Mouse (Mus musculus) lung, postnatal 4 days (tissue): Measurements from ENCODE around the gene Asap2.

ENCODE experiments used
- DNase-seq, 2 experiments: peaks; one replicate each; pipeline ENCODE4 v3.0.0; 2021

Gene Asap2

DNA sequence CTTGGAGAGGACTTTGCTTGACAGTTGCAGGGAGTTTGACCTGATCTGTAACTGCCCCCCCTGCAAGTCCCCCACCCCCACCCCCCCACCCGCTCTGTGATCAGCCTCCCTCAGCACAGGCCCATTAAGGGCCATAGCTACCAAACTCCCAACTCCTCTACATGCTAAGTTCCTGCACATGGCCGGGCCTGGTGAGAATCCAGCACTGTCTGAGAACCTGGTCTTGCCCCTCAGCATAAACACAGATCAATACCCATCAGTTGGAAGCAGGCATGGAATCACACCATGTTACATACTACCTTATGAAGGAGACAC lies 276.5 kb downstream of the Asap2 start:
- DNase-seq = no peak

DNA sequence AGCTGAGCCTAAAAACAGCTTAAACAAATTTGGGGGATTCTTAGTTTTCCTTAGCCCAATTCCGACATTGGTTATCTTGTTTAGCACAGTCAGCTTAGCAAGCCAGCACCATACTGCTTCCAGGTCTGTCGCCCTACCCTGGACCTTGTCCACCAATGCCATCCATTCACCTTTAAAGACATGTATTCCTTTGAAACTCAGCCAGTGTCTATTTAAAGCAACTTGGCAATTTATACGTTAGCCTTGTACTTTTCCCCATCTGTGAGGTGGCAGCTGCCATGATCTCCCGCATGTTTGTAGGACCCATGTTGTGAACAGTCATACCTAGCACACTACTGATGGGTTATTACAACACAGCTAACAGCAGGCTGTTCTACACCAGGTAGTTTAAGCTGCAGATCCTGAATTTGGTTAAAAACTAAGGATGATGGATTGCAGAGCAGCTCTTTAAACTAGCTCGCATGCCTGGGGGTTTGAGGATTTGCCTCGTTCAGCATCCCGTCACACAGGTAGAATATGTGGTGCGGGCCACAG lies 277.9 kb downstream of the Asap2 start:
- DNase-seq = no peak

DNA sequence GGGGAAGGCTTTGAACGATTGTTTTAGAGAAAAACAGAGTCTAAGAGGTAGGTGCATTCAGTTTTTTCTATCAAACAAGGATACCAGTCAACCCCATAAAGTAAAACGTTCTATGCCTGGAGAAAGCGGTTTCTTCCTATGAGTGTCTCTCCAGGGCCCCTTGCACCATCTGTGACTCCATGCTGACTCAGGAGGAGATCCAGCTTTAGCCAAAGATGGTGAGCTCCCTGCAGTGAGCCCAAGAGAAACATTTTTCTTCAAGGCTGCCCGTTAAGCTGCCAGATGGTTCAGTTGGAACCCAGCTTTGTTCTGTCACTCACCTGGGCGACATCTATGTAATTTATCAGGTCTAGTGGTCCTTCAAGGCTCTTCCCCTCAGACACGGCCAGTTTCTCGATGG lies 284.2 kb downstream of the Asap2 start:
- DNase-seq = no peak

DNA sequence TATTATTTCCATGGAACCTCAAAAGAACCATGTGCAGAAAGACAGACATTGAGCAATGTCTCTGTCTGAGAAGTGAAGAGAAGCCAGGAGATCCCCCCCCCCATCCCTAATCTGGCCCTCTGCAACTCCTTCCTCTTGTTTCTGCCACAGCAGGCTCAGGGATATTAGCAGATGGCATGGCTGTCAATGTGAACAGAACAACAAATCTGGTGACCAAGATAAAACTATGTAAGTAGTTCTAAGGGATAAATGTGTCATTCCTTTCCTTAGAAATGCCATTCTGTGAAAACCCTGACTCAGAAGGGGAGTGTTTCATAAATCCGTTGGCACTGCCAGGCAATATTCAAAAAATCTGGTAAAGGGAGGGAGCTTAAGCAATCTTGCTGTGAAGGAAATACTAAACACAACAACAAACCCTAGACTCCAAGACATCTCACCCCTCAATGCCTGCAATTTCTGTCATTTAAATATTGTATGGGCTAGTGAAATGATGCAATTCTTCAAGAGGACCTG lies 287.1 kb downstream of the Asap2 start:
- DNase-seq = no peak

DNA sequence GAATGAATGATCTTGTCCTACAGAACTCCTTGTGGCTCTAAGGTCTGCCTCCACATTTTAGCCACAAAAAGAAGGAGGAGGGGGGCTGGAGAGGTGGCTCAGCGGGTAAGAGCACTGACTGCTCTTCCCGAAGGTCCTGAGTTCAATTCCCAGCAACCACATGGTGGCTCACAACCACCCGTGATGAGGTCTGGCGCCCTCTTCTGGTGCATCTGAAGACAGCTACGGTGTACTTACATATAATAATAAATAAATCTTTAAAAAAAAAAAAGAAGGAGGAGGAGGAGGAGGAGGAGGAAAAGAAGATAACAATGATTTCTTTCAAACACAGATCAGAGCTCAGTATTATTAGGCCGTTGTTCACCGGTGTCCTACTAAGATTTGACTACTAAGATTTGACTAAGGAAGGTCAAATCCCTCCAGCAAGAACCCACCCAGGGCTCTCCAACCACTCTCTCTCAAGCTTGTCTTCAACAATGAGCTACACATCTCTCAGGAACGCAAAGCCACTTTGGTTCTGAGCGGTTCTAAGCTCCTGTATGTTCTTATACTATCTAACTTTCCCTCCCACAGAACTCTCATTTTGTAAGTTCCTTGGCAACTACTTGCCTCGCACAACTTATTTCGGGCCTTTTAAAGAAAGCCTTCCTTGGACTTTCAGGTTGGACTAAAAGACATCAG lies 294.6 kb downstream of the Asap2 start, which contains the start of gene Cpsf3:
Cpsf3 (plus strand) TSS at position 631 of the 681 bp plus-strand sequence.
- no peak for DNase-seq

DNA sequence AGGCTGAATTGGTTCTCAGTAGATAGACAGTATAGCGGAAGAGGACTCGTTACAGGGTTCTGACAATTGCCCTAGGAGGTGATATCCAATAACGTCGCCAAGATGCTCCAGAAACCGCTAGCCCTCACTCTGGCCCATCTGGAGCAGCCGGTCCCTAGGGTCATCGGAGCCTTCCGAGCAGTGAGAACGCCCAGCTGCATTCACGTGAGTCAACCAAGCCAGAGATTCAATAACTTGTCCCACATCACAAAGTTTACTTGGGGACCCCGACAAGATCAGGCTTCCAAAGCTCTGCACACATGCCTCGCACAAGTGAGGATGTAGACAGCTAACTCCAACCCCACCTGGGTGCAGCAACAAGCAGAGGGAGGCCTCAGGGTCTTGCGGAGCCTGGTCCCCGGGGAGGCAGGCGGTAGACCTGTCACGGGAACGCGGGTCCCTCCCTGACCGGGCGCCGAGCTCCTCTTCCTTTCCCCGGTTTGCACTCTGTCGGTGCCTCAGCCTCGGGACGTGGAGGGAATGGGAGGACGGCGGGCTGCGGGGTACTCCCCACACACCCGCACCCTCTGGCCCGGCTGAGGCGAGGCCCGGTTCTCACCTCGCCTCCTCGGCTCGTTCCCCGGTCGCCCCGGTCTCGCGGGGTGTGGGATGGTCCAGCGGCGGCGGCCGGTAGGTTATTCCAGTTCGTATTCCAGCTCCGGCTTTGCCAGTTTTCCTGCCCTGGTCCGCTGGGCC lies 295.4 kb downstream of the Asap2 start:
- DNase-seq = no peak

DNA sequence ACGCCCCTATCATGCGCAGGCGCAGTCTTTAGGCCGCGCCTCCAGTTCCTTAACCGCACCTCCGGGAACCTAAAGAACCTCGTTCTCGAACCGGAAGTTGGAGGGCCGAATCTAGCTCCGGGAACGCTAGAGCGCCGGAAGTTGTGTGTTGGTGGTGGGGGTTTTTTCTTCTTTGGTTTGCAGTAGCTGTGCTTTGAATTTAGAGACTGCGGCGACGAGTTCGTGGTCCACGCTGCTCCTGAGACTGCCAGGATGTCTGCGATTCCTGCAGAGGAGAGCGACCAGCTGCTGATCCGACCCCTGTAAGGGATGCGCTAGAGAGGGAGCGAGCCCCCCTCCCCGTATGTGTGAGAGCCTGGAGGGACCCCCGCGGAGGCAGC lies 296.0 kb downstream of the Asap2 start, which contains the start of gene Itgb1bp1:
Itgb1bp1 (minus strand) TSS at position 42 of the 380 bp plus-strand sequence.
- DNase-seq = peak; percentile 99

DNA sequence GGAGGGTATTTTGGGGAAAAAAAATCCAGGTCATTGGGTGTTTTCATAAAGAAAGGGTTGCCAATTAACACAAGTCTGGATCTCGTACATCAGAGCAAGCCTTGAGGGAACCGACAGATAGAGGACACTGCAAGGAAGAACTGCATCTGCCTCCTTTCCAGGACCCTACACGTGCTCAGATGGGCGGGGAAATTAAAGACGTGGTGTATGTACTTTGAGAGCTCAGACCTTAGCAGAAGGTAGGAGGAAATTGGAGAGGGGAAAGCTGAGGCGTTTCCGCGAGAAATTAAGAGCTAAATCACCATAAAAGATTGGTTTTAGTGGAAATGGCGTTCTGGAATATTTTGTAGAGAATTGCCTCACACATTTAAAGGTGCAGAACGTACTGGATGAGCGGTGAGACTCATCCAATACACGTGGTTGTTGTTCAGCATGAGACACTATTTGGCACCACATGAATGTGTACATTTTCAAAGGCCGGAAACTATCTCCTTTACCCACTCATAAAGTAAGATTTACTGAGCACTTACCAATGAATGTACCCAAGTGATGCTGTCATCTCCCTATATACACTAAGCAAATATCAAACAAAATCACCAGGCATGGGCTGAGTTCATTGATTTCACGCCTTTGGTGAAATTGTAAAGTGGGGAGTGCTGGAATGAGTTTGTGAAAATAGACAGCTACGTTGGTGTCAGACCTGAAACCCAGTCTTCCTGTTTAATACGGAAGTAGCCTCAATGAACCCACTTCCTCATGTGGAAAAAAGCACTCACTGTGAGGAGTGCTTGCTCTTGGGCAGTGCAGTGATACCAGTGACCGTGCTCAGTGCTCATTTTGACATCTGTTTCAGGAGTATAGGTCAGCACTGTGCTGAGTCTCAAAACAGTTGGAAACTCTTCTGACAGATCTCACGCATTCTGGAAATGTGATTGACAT lies 296.7 kb downstream of the Asap2 start:
- peak in 1 of 2 experiments; percentile 16 for DNase-seq

DNA sequence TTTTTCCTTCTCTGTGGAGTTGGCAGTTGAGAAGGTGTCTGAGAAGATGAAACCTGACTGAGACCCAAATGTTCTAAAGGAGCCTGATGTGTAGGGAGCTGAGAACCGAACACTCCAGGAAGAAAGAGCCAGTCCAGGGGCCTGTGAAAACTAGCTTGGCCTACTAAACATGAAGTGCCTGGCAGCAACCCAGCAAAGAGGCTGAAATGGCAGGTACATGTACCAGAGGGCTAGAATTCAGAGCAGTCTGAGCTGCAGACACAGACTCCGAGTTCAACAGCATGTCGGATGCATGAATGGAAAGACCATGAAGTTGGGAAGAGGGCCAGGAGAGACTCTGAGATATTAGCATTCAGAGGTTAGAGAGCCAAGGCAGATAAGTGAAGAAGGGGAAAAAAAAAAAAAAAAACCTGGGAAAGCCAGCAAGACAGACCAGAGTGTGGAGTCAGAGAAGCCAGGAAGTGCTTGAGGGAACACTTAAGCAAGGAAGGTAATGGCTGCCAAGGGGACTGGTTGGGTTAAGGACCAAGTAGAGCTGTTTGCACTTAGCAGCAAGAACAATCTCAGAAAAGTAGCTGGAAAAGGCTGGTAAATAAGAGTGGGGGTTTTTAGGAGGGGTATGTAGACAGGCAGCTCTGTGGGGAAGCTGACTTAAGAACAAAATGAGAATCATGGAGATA lies 298.6 kb downstream of the Asap2 start:
- peak; percentile 42 to 56 for DNase-seq

DNA sequence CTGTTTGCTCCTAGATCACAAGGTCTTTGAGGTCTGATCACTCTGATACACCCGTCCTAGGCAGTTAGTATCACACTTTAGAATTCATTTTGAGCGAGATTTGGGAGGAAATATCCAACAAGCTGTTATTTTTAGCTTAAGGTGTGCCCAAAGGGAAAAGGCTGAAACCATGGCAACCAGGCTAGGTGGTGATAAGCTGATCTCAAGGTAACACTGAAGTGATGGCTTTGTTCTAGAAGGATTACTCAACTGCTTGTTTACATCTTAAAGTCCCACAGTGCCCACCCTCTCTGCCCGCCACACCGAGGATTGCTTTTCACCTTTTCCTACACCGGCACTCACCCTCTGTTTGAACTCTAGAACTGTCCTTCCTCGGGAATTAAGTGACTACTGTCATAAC lies 299.4 kb downstream of the Asap2 start:
- peak; percentile 28 to 54 for DNase-seq

DNA sequence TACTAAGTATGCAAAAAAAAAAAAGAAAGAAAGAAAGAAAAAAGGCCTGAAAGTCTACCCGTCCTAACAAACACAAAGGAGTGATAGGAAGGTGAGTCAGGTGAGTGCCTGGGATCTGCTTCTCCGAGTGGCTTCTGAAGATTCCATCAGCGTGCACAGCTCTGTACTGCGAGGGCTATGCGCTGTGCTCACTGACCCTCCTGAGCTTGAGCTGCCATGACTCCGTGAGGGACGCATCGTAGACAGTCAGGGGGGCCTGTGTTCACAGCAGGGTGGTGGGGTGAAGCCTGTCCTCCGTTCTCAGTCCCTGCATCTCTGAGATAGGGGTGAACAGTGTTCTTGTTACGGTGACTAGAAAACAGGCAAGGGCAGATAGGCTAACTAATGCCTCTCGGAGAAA lies 308.6 kb downstream of the Asap2 start:
- DNase-seq = no peak

DNA sequence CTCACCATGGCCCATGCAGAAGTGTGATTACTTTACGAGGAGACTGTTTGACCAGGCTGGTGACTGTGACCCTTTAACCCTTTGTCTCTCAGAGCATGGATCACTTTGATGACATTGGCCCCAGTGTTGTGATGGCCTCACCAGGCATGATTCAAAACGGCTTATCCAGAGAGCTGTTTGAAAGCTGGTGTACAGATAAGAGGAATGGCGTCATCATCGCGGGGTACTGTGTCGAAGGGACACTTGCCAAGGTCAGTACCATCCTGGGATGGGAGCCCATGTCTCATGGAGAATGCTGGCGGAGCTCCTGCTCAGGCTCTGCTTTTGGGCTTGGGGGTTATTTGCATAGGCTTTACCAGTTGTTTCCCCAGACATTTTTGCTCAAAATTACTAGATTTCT lies 311.1 kb downstream of the Asap2 start:
- no peak for DNase-seq

DNA sequence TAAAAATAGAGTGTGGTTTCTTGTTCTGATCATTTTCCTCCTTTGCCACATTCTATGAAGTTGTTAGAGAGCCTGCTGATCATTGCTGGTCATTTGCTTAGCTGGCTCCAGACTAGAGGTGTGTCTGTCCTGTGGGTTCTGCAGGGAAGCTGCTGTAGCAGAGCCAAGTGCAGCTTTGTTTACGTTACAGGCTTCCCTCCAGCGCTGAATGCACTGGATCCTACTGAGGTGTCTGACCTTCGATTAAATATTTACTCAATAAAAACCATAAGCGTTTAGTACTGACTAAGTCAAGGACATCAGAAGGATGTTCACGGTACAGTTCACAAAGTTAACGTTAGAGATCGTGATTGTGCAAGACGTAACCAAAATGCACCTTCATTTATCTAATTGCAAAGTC lies 311.7 kb downstream of the Asap2 start:
- DNase-seq = no peak

DNA sequence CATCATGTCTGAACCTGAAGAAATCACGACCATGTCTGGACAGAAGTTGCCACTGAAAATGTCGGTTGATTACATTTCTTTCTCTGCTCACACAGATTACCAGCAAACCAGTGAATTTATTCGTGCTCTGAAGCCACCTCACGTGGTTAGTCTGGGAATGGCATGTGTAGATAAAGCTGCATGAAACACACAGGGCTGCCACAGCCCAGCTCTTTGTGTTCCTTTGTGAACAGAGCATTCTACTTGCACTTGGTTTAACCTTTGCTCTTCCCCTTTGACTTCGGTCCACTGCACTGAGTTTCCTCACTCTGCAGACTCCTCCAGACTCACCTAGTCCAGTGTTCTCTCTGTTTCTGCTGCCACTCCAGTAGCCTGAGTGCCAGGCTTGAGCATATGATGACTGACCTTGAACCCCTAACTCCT lies 312.1 kb downstream of the Asap2 start:
- DNase-seq = no peak

DNA sequence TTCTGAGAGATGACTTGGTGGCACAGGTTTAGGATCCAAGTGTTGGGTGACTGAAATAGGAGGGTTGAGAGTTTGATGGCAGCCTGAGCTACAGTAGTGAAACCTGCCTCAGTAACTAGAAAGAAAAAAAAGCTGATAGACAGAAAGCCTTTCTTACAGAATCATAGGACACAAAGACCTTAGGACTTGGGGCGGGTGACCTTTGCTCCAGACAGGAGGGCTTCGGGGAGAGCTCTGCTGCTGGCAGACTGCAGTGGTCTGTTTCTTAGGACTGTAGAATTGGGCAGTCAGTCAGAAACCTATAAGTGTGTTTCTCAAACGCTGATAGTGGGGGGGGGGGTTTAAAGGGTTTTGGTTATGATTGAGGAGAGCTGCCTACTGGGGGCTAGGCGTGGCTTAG lies 315.5 kb downstream of the Asap2 start:
- DNase-seq = no peak

DNA sequence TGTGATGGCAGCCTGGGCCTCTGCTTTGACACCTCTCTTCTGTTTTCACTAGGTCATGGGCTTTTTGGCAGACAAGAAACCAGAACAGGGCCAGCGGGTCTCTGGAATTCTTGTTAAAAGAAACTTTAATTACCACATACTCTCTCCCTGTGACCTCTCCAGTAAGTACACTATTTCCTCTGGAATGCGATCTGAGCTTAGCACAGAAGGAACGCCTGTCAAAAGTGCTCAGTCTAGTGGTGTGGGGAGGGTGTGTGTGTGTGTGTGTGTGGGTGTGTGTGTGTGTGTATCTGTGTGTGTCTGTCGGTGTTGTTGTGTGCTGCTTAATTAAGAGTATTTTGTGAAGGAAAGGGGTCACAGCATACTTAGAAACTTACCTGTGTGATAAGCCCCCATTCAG lies 316.5 kb downstream of the Asap2 start:
- DNase-seq = no peak

DNA sequence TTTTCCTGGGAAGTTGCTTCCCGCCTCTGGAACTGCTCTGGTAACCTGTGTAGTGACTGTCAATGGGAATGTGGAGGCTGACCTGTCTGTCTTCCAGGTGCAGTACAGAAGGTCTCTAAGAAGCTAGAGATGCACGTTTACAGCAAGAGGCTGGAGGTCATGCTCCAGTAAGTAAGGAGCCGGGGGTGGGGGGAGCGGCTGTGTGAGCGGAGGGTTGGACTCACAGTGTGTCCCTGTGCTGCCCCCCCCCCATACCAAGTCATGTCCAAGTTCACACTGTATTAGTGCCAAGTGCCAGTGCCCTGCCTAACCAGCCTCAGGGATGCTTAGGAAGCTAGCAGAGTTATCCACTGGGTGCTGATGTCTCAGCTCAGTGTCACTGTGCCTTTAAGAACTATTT lies 321.9 kb downstream of the Asap2 start:
- no peak for DNase-seq

DNA sequence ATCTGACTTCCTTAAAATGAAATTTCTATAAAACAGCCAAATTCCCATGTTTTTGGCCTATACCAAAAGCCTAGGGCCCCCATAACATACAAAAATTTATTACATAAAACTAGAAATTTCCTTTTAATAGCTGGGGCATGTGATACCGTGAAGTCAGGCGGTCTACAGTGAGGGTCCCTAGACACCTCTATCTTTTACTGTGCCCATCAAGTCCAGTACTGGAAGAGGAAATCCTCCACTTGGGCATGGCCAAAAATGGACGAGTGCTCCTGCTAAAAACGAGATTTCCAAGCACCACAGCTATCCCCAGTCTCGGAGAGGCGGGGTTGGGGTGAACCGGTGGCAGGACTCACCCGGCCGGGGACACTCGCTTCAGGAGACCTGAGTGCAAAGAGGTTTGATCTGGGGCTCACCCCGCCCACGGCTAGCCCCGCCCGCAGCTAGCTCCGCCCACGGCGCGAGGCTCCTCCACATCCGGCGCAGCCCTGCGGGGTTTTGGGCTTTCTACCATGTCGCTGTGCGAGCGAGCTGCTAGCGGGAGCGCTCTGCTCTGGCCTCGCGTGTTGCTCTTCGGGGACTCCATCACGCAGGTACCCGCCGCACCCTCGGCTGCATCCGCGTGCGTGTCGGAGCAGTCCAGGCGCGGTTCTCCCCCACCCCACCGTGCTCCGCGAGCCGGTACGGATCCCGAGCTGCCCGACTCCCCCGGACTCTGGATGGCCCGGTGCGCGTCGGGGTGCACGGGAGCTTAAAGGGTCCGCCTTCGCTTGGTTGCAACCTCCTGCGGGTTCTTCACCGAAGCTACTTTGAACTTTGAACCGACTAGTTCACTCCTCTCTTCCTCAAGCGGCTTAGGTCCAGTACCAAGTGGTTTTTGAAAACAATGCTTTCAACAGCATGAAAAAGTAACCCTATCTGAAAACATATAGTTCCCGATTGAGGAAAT lies 325.9 kb downstream of the Asap2 start, which contains the start of gene Iah1:
Iah1 (plus strand) TSS at position 467 of the 946 bp plus-strand sequence.
- peak; percentile 90 for DNase-seq

DNA sequence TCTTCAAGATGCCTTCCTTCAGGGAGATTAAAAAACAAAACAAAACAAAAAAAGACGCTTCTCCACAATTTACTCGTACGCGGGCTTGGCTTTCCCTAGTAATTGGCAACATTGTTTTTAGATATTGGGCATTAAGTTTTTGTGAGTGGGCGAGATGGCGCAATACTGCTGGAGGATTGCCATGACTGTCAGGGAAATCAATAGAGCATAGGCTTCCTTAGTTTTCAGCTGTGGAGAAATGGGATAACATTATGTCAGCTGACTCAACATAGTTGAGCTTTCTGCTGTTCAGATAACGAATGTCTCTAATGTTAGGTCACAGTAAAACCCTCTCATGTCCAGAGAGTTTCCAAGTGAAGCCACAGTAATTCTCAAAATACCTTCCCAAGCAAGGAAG lies 326.6 kb downstream of the Asap2 start:
- peak; percentile 40 to 44 for DNase-seq

DNA sequence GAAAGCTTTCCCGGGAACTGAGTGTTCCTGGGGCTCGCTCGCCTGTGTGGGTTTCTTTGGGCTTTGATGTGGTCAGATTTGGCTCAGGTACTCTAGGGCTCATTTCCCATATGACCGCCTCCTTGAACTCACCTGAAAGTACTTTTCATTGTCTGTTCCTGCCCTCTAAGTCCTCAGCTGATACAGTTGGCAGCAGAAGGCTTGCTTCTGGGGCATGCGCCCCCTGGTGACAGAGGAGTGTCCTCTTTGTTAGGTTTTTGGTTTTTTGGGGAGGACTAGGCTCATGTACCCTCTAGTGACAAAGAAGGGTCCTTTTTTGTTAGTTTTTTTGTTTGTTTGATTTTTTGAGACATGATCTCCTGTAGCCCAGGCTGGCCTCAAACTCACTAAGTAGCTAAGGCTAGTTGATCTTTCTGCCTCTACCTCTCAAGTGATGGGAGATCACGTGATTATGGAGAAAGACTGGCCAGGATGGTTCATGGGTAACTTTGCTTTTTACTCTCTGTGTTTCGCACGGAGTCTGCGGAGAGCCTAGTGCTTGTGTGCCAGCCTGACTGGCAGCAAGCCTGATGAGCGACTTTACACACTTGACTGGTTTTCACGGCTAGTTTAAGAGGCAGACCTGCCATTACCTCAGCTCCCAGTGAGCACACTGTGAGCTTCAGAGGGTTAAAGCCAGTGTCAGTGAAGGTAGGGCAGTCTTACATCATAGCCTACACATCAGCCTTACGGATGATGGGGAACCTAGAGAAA lies 328.1 kb downstream of the Asap2 start:
- DNase-seq = peak; percentile 70 to 77
